Mouse (Mus musculus) adrenal gland, postnatal 25 days (tissue): ENCODE measurements around the gene Gm21972. TPM values are rescaled to one million over a fixed set of nuclear protein-coding genes. Genes with fewer than 3 reads are reported as not detected.
A peak's percentile ranks its signal among the peaks of the same experiment; 100 is the strongest.

ENCODE experiments used
- DNase-seq: peaks from one replicate; pipeline ENCODE4 v3.0.0; 2021; ENCODE audit warnings: mixed read lengths
- total RNA-seq: library from RNA; stranded (reverse); gene quantifications from 2 replicates; pipeline ENCODE4 v1.2.3, GENCODE M21; 2021

The Gm21972 gene
- total RNA-seq, 1 experiment from 2014 or later, result 1.5 TPM

GRCm38 (mm10) chr1:86174602-86175001 lies 41.2 kb downstream of the Gm21972 start:
- DNase-seq, result no peak

GRCm38 (mm10) chr1:86176066-86176465 lies 42.6 kb downstream of the Gm21972 start:
- no peak for DNase-seq

- peak; percentile 81 for DNase-seq
Measured at GRCm38 (mm10) chr1:86178462-86179253, 45.2 kb downstream of the Gm21972 start.

GRCm38 (mm10) chr1:86182004-86182709 lies 48.7 kb downstream of the Gm21972 start:
- DNase-seq, result no peak

GRCm38 (mm10) chr1:86183577-86184263 lies 50.3 kb downstream of the Gm21972 start:
- DNase-seq, result no peak

- no peak for DNase-seq
Measured at GRCm38 (mm10) chr1:86186762-86187161, 53.3 kb downstream of the Gm21972 start.

- DNase-seq, result no peak
Measured at GRCm38 (mm10) chr1:86187856-86188255, 54.4 kb downstream of the Gm21972 start.

GRCm38 (mm10) chr1:86188271-86188670 lies 54.8 kb downstream of the Gm21972 start:
- DNase-seq, result no peak

GRCm38 (mm10) chr1:86189034-86189702 lies 55.7 kb downstream of the Gm21972 start:
- no peak for DNase-seq

GRCm38 (mm10) chr1:86190843-86191242 lies 57.4 kb downstream of the Gm21972 start:
- no peak for DNase-seq

- DNase-seq, result no peak
Measured at GRCm38 (mm10) chr1:86194044-86194443, 60.6 kb downstream of the Gm21972 start.

GRCm38 (mm10) chr1:86198276-86198675 lies 64.8 kb downstream of the Gm21972 start:
- no peak for DNase-seq

- DNase-seq, result no peak
Measured at GRCm38 (mm10) chr1:86199026-86199425, 65.6 kb downstream of the Gm21972 start.

GRCm38 (mm10) chr1:86201312-86201711 lies 67.9 kb downstream of the Gm21972 start:
- no peak for DNase-seq

GRCm38 (mm10) chr1:86202617-86203219 lies 69.3 kb downstream of the Gm21972 start:
- DNase-seq, result no peak

GRCm38 (mm10) chr1:86210676-86211075 lies 77.2 kb downstream of the Gm21972 start:
- DNase-seq, result no peak

GRCm38 (mm10) chr1:86211498-86211897 lies 78.1 kb downstream of the Gm21972 start:
- no peak for DNase-seq

Other genes with a start within 250 kb of the Gm21972 start
- 453 and 521 TPM in 2 replicates for gene Itm2c, start 239.4 kb upstream of the Gm21972 start, total RNA-seq
- 0.27 TPM in 1 of 2 replicates, not detected in the other for gene 4933407L21Rik, start 205.2 kb upstream of the Gm21972 start, total RNA-seq
- 2.5 and 4.5 TPM in 2 replicates for gene Gpr55, start 172.6 kb upstream of the Gm21972 start, total RNA-seq
- not detected in 2 replicates for gene Spata3, start 116.8 kb upstream of the Gm21972 start, total RNA-seq
- 0.18 and 0.38 TPM in 2 replicates for gene 2810459M11Rik, start 87.8 kb upstream of the Gm21972 start, total RNA-seq
- gene Psmd1, start 69.2 kb upstream of the Gm21972 start, total RNA-seq, result 124 and 139 TPM in 2 replicates
- 0.21 TPM in 1 of 2 replicates, not detected in the other for gene Htr2b, start 21.7 kb upstream of the Gm21972 start, total RNA-seq
- gene Armc9, start 21.1 kb downstream of the Gm21972 start, total RNA-seq, result 12.4 and 13.0 TPM in 2 replicates
- gene B3gnt7, start 169.2 kb downstream of the Gm21972 start, total RNA-seq, result 0.12 TPM in 1 of 2 replicates, not detected in the other
- 238 and 311 TPM in 2 replicates for gene Ncl, start 225.8 kb downstream of the Gm21972 start, total RNA-seq